Mouse (Mus musculus): Measurements from ENCODE around the gene Hdhd3.

Gene Hdhd3

GRCm38 (mm10) chr4:62509946-62510345 lies 6.7 kb upstream of the Hdhd3 start:
- DNase-seq: no peak

- no peak for DNase-seq
These were observed 5.6 kb upstream of the Hdhd3 start for GRCm38 (mm10) chr4:62508839-62509238.

- peak; percentile 61 to 67 for DNase-seq
These were observed 3.5 kb upstream of the Hdhd3 start for GRCm38 (mm10) chr4:62506798-62507197.

GRCm38 (mm10) chr4:62505991-62506390 lies 2.7 kb upstream of the Hdhd3 start:
- no peak for DNase-seq

GRCm38 (mm10) chr4:62502969-62503368 lies 298 bp downstream of the Hdhd3 start:
- no peak for DNase-seq

GRCm38 (mm10) chr4:62501964-62502732 lies 1.1 kb downstream of the Hdhd3 start:
- DNase-seq: peak; percentile 84 to 85

GRCm38 (mm10) chr4:62501534-62501933 lies 1.7 kb downstream of the Hdhd3 start:
- peak in 1 of 2 experiments; percentile 12 for DNase-seq

- no peak for DNase-seq
These were observed 2.5 kb downstream of the Hdhd3 start for GRCm38 (mm10) chr4:62500799-62501198.

GRCm38 (mm10) chr4:62496815-62497214 lies 6.5 kb downstream of the Hdhd3 start:
- no peak for DNase-seq

- DNase-seq: no peak
These were observed 7.3 kb downstream of the Hdhd3 start for GRCm38 (mm10) chr4:62495946-62496345.

- DNase-seq: no peak
These were observed 9.0 kb downstream of the Hdhd3 start for GRCm38 (mm10) chr4:62494230-62494629.

GRCm38 (mm10) chr4:62492682-62493081 lies 10.6 kb downstream of the Hdhd3 start:
- no peak for DNase-seq

- no peak for DNase-seq
These were observed 15.4 kb downstream of the Hdhd3 start for GRCm38 (mm10) chr4:62487914-62488313.

GRCm38 (mm10) chr4:62487172-62487571 lies 16.1 kb downstream of the Hdhd3 start:
- DNase-seq: no peak

GRCm38 (mm10) chr4:62486162-62486696 lies 17.0 kb downstream of the Hdhd3 start:
- DNase-seq: no peak

GRCm38 (mm10) chr4:62485450-62486161 lies 17.7 kb downstream of the Hdhd3 start:
- DNase-seq: no peak

- DNase-seq: no peak
These were observed 18.3 kb downstream of the Hdhd3 start for GRCm38 (mm10) chr4:62484928-62485327.

- no peak for DNase-seq
These were observed 22.3 kb downstream of the Hdhd3 start for GRCm38 (mm10) chr4:62480709-62481605.

- peak; percentile 60 to 71 for DNase-seq
These were observed 23.1 kb downstream of the Hdhd3 start, which contains the start of gene Bspry for GRCm38 (mm10) chr4:62479937-62480708. Gene Bspry, plus strand, starts transcription at chr4:62480053.

- DNase-seq: peak in 1 of 2 experiments; percentile 42
These were observed 23.7 kb downstream of the Hdhd3 start for GRCm38 (mm10) chr4:62479593-62479936.

GRCm38 (mm10) chr4:62477542-62478244 lies 25.6 kb downstream of the Hdhd3 start:
- DNase-seq: no peak
